Mouse (Mus musculus) embryo, embryonic 11.5 days (tissue): ENCODE results near the gene Kdelr2.

Source experiments
- DNase-seq: peaks from one replicate; pipeline ENCODE4 v3.0.0-alpha.2; 2012; ENCODE audit warnings: low read depth, low spot score

Kdelr2 gene

GRCm38 (mm10) chr5:143400501-143400900 is 3.1 kb upstream of the Kdelr2 start:
- DNase-seq = no peak

GRCm38 (mm10) chr5:143401556-143401955 is 2.1 kb upstream of the Kdelr2 start:
- DNase-seq = no peak

- DNase-seq = no peak
These were observed 701 bp downstream of the Kdelr2 start for GRCm38 (mm10) chr5:143404148-143404930.

- no peak for DNase-seq
These were observed 1.6 kb downstream of the Kdelr2 start for GRCm38 (mm10) chr5:143405200-143405599.

- DNase-seq = no peak
These were observed 2.9 kb downstream of the Kdelr2 start for GRCm38 (mm10) chr5:143406548-143406947.

DNA sequence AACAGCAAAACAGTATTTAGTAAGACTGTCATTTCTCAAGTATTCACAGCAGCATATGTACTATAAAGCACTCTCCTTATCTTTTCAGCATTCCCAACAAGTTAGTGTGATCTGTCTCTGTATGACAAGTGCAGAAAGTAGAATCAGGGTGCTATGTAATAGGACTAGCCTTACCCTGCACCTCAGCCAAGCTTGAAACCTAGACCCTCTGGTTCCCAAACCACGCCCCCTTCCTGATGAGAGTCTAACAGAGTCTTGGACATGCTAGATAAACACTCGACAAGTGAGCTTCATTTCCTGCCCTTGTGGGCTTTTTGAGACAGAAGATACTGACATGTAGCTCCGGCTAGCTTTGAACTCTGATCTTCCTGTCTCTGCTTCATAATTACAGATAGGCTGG is 5.6 kb downstream of the Kdelr2 start:
- no peak for DNase-seq

GRCm38 (mm10) chr5:143410841-143411395 is 7.3 kb downstream of the Kdelr2 start:
- no peak for DNase-seq

DNA sequence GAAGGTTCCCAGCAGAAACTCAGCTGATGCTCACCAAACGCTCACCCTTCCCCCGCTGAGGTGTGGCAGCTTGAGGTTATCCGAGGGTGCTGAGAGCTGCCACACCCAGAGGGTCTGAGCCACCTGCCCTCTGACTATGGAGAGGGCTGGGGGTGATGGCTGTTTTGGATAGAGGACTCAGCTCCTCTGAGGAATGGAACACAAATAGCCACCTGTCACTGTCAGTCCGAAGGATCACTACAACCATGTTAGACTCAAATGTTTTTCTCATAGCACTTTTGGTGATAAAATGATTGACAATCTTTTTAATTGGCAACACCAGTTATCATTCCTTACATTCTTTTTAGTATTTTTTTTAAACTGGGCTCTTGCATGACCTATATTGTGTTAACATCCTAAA is 17.8 kb downstream of the Kdelr2 start:
- DNase-seq = no peak

GRCm38 (mm10) chr5:143422990-143423389 is 19.4 kb downstream of the Kdelr2 start:
- no peak for DNase-seq

DNA sequence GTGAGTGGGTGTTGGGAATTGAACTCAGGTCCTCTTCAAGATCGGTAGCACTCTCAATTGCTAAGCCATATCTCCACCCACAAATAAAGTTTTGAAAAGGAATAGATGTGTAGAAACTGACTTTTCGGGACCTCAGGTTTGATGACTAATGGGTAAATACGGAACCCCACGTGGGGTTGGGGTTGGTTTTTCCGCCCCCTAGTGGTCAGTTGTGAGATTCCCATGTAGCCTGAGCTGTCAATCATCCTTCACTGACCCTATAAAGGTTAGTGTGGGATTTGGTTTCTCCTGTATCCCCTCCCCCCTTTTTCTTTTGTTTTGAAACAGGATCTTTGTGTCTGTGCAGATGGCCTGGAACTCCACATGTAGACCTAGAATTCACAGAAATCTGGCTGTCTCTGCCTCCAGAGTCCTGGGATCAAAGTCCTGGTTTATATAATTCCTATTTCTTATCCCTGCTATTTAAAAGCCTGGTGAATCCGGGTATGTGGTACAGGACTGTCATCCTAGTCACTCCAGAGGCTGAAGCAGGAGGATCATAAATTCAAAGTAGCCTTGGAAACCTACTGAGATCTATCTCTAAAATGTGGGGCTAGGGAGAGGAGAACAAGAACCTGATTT is 20.4 kb downstream of the Kdelr2 start:
- peak; percentile 42 for DNase-seq

- peak; percentile 70 for DNase-seq
These were observed 30.8 kb downstream of the Kdelr2 start for GRCm38 (mm10) chr5:143434421-143434820.

DNA sequence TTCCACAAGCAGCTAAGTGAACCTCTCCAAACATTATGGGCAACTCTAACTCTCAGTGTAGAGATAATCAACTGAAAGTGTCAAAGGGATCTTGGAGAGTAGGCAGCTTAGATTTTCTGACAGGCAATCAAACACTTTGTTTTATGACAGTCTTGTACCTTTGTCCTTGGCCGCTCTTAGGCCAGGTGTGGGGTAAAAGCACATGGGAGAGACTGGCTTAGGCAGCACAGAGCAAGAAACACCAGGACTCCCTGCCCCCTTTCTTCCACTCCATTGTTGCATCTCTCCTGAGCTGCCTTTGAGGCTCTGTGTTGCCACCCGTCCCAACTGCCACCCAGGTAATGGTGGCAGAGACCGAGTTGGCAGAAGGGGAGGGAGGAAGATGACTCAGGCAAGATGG is 37.7 kb downstream of the Kdelr2 start:
- no peak for DNase-seq

GRCm38 (mm10) chr5:143441753-143442152 is 38.1 kb downstream of the Kdelr2 start:
- DNase-seq = no peak

DNA sequence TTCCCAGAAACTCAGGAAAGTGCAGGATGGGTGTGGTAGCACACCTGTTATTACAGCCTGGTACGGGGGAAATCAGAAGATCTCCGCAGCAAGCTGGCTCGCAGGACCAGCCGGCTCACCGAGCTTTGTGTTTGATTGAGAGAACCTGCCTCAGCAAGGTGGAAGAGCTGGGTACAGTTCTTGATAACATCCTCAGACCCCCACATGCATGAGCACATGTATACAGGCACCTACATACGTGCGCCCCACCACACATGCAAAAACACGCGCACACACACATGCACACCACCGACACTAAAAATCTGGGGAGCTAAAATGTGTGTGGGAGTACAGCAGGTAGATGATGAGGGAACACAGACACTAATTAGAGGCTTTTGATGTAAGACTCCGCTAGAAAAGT is 60.0 kb downstream of the Kdelr2 start:
- DNase-seq = no peak

DNA sequence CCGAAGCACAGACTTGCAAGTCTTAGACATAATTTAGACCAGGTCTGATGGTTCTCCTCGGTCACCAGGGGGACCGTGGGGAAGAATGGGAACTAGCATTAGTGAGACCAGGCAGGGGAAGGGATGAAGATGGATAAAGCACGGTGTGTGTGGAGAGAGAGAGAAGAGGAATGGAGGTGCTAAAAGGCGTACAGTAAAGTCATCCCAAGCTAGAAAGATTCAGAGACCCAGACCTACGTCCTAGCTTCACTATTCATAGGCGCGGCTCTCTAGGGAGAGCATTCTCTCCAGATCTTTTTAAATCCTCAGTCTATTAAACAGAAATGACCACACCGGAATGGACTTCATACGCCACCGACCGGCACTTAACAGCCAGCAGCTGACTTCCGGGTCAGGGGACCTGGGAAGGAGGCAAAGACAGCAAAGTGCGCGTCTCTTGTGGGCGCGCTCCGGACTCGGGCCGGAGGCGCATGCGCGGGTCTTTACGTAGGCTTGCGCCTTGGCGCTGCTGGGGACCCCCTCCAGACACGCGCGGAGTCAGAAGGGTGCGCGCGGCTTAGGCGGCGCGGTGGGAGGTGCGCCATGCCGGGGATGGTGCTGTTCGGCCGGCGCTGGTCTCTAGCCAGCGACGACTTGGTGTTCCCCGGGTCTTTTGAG is 60.6 kb downstream of the Kdelr2 start, which contains the start of gene Daglb:
Daglb (plus strand) TSS at position 485 of the 657 bp plus-strand sequence.
- DNase-seq = peak; percentile 90

DNA sequence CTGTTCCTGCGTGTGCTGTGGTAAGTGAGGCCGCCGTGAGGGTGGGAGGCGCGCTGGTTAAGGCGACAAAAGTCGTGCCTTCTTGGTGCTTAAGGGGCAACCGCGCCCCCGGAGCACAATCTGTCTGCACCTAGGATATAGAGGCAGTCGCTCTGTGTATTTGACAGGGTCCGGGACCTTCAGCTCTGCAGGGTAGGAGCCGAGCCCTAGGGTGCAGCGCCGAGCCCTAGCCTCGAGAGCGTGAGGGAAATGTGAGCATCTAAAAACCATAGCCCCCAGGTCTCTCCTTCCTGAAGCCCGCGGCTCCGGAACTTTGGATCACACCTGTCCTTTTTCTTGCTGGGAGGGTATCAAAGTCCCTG is 61.1 kb downstream of the Kdelr2 start:
- DNase-seq = no peak

- no peak for DNase-seq
These were observed 61.8 kb downstream of the Kdelr2 start for GRCm38 (mm10) chr5:143465156-143466085.

DNA sequence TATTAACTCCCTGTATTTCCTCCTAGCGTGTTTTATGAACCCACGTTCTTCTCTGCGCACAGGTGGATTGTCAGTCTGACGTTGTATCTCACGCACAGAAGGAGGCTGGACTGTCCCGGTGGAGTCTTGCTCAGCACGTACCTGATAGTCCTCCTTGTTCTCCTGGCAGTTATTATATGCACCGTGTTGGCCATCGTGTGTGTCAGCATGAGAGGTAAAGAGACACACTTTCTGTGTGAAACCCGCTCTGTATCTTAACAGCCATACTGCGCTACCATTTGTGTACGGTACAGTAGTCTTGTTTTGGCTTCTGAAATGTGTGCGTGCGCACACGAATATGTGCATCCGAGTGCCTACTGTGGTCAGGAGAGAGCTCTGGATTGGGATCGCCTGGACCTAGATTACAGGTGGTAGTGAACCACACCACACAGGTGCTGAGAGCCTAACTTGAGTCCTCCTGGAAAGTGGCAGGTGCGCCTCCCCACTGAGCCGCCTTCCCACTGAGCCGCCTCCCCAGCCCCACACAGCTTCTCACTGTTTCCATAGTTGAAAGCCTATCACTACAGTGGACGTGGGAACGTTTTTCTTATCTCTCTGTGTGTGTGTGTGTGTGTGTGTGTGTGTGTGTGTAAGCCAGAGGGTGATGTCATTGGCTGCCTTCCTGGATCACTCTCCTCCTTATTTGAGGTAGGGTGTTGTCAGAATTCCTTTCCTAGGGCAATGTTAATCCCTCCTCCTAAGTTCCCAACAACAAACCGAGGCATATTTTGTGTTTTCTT is 63.4 kb downstream of the Kdelr2 start:
- no peak for DNase-seq

DNA sequence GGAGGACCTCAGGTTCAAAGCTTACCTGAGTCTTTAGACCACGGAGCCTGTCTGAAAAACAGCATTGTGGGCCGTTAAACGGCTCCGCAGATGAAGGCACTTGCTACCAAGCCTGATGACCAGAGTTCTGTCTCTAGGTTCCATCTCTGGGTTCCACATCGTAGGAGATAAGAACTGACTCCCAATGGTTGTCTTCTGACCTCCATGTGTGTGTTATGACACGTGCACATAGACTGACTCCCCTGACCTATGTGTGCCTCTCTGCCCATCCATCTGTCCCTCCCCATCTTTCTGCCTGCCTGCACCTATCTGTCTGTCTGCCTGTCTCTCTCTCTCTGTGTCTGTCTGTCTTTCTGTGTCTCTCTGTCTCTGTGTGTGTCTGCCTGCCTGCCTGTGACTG is 64.3 kb downstream of the Kdelr2 start:
- no peak for DNase-seq

DNA sequence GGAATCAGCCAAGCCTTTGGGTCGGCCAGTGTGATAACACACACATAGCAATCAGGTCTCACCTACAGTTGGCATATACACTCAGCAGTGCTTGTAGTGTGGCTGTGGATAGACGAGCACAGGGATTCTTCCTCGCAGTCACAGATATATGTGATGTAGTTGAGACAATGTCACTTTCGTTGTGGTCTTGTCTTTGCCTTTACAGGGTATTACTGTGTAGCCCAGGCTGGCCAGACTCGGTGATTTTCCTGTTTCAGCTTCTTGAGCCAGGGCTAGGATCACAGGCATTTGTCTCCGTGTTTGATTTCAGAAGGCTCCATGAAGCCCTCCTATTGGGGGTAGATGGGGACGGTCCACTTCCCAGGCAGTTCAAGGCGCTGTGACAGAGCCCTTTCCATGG is 66.0 kb downstream of the Kdelr2 start:
- no peak for DNase-seq
